Mouse (Mus musculus): ENCODE results near the gene Sbpl. TPM values are rescaled to one million over a fixed set of nuclear protein-coding genes. Genes with fewer than 3 reads are reported as not detected.
"Not testable (repeated sequence)": the region's sequence is repeated elsewhere in the genome, so short reads cannot be mapped to it uniquely, and the experiment has no call there.

Gene Sbpl
- polyA plus RNA-seq, 1 experiment from 2014 or later = not detected

- Histone ChIP-seq H3K4me3 (replicated peaks) (no peak within 1 kb of the TSS), H3K4me2 (replicated peaks) (no peak within 1 kb of the TSS), H3K27me3 (replicated peaks) (no peaks in the 10 kb centered on the region), H3K36me3 (no peaks in the 10 kb centered on the region), H3K27ac (no peak within 1 kb of the TSS), H3K9ac (no peak within 1 kb of the TSS), H3K9me3 (no peaks in the 10 kb centered on the region), H3K4me1 (replicated peaks) (peaks cover 5% of the 10 kb centered on the region)
- 67% methylated on average over 10 of the region's 10 CpGs for WGBS
- ATAC-seq = 0 out of 2 replicates have a peak, but pooled peaks have one; percentile 35
These were observed 25.3 kb upstream of the Sbpl start, which contains the start of gene Prss30 for GRCm38 (mm10) chr17:23980297-23980909. Prss30 (minus strand) TSS chr17:23980566.

GRCm38 (mm10) chr17:23979471-23979870 is 24.4 kb upstream of the Sbpl start:
- Histone ChIP-seq H3K27ac (no peak overlapping the region), H3K36me3 (no peaks in the 10 kb centered on the region), H3K9ac (no peak overlapping the region), H3K9me3 (no peaks in the 10 kb centered on the region), H3K4me2 (replicated peaks) (no peak overlapping the region), H3K4me3 (replicated peaks) (no peak overlapping the region), H3K4me1 (replicated peaks) (peaks cover 9% of the 10 kb centered on the region), H3K27me3 (replicated peaks) (no peaks in the 10 kb centered on the region)
- peak; percentile 26; the same call in 1 of the 2 replicates for ATAC-seq
- WGBS = 39% methylated on average over 3 of the region's 3 CpGs

GRCm38 (mm10) chr17:23976665-23977064 is 21.6 kb upstream of the Sbpl start:
- Histone ChIP-seq H3K9me3 (no peaks in the 10 kb centered on the region), H3K27ac (no peak overlapping the region)
- 67% methylated on average over 4 of the region's 4 CpGs for WGBS

GRCm38 (mm10) chr17:23971315-23971714 is 16.2 kb upstream of the Sbpl start:
- no peak overlapping the region for H3K4me3 ChIP-seq (replicated peaks)
- 88% methylated on average over 9 of the region's 9 CpGs for WGBS
- H3K9me3 ChIP-seq = no peaks in the 10 kb centered on the region
- no peak for ATAC-seq
- no peak overlapping the region for H3K27ac ChIP-seq
- H3K9ac ChIP-seq = no peak overlapping the region
- H3K36me3 ChIP-seq = no peaks in the 10 kb centered on the region
- no peaks in the 10 kb centered on the region for H3K27me3 ChIP-seq (replicated peaks)
- peaks cover 14% of the 10 kb centered on the region; the same call in 1 of the 2 replicates for H3K4me1 ChIP-seq (replicated peaks)
- no peak overlapping the region for H3K4me2 ChIP-seq (replicated peaks)

More at GRCm38 (mm10) chr17:23976665-23977064, 21.6 kb upstream of the Sbpl start:
- Histone ChIP-seq H3K4me2 (replicated peaks) (no peak overlapping the region), H3K36me3 (no peaks in the 10 kb centered on the region), H3K4me1 (replicated peaks) (peaks cover 5% of the 10 kb centered on the region; the same call in 1 of the 2 replicates), H3K9ac (no peak overlapping the region), H3K4me3 (replicated peaks) (no peak overlapping the region), H3K27me3 (replicated peaks) (no peaks in the 10 kb centered on the region)
- ATAC-seq = peak; percentile 77

- WGBS = 0% methylated on average over 1 of the region's 1 CpGs
- no peak overlapping the region for H3K4me3 ChIP-seq (replicated peaks)
- peaks cover 13% of the 10 kb centered on the region; the same call in 1 of the 2 replicates for H3K4me1 ChIP-seq (replicated peaks)
- no peak overlapping the region for H3K9ac ChIP-seq
- H3K27ac ChIP-seq = no peak overlapping the region
- no peaks in the 10 kb centered on the region for H3K36me3 ChIP-seq
- no peak overlapping the region for H3K4me2 ChIP-seq (replicated peaks)
- ATAC-seq = no peak
- H3K9me3 ChIP-seq = no peaks in the 10 kb centered on the region
- no peaks in the 10 kb centered on the region for H3K27me3 ChIP-seq (replicated peaks)
These were observed 14.2 kb upstream of the Sbpl start for GRCm38 (mm10) chr17:23969231-23969630.

GRCm38 (mm10) chr17:23968780-23969179 is 13.7 kb upstream of the Sbpl start:
- 57% methylated on average over 2 of the region's 2 CpGs for WGBS
- H3K9ac ChIP-seq = no peak overlapping the region
- H3K4me2 ChIP-seq (replicated peaks) = no peak overlapping the region
- no peaks in the 10 kb centered on the region for H3K27me3 ChIP-seq (replicated peaks)
- H3K36me3 ChIP-seq = no peaks in the 10 kb centered on the region
- ATAC-seq = 0 out of 2 replicates have a peak, but pooled peaks have one; percentile 9
- H3K27ac ChIP-seq = no peak overlapping the region
- no peak overlapping the region for H3K4me3 ChIP-seq (replicated peaks)
- no peaks in the 10 kb centered on the region for H3K9me3 ChIP-seq
- H3K4me1 ChIP-seq (replicated peaks) = peaks cover 13% of the 10 kb centered on the region; the same call in 1 of the 2 replicates

- Histone ChIP-seq H3K27me3 (replicated peaks) (no peaks in the 10 kb centered on the region), H3K9me3 (no peaks in the 10 kb centered on the region), H3K4me1 (replicated peaks) (peaks cover 13% of the 10 kb centered on the region; the same call in 1 of the 2 replicates), H3K27ac (peak overlapping the region; percentile 90), H3K4me3 (replicated peaks) (no peak overlapping the region), H3K36me3 (no peaks in the 10 kb centered on the region), H3K4me2 (replicated peaks) (peak overlapping the region; percentile 25), H3K9ac (no peak overlapping the region)
- ATAC-seq = peak; percentile 94
- WGBS = 73% methylated on average over 10 of the region's 10 CpGs
These were observed 11.8 kb upstream of the Sbpl start for GRCm38 (mm10) chr17:23966658-23967401.

GRCm38 (mm10) chr17:23965805-23966425 is 10.8 kb upstream of the Sbpl start:
- Histone ChIP-seq H3K27me3 (replicated peaks) (no peaks in the 10 kb centered on the region), H3K4me1 (replicated peaks) (peaks cover 13% of the 10 kb centered on the region; the same call in 1 of the 2 replicates), H3K4me2 (replicated peaks) (no peak overlapping the region), H3K4me3 (replicated peaks) (no peak overlapping the region), H3K27ac (no peak overlapping the region), H3K9me3 (no peaks in the 10 kb centered on the region), H3K9ac (no peak overlapping the region), H3K36me3 (no peaks in the 10 kb centered on the region)
- no peak for ATAC-seq
- 54% methylated on average over 6 of the region's 6 CpGs for WGBS

GRCm38 (mm10) chr17:23961573-23962122 is 6.6 kb upstream of the Sbpl start:
- 53% methylated on average over 4 of the region's 4 CpGs for WGBS
- H3K27ac ChIP-seq = peak overlapping the region; percentile 22
- no peak overlapping the region for H3K4me2 ChIP-seq (replicated peaks)
- peak; percentile 56 for ATAC-seq
- H3K4me3 ChIP-seq (replicated peaks) = no peak overlapping the region
- no peaks in the 10 kb centered on the region for H3K9me3 ChIP-seq
- H3K9ac ChIP-seq = no peak overlapping the region
- H3K4me1 ChIP-seq (replicated peaks) = peaks cover 14% of the 10 kb centered on the region
- H3K27me3 ChIP-seq (replicated peaks) = no peaks in the 10 kb centered on the region
- no peaks in the 10 kb centered on the region for H3K36me3 ChIP-seq

GRCm38 (mm10) chr17:23960084-23960738 is 5.1 kb upstream of the Sbpl start:
- no peaks in the 10 kb centered on the region for H3K9me3 ChIP-seq
- H3K27me3 ChIP-seq (replicated peaks) = no peaks in the 10 kb centered on the region
- H3K4me2 ChIP-seq (replicated peaks) = no peak overlapping the region
- no peak overlapping the region for H3K9ac ChIP-seq
- peaks cover 9% of the 10 kb centered on the region for H3K4me1 ChIP-seq (replicated peaks)
- H3K27ac ChIP-seq = peak overlapping the region; percentile 56; the same call in 1 of the 2 replicates
- H3K36me3 ChIP-seq = no peaks in the 10 kb centered on the region
- ATAC-seq = peak; percentile 86
- H3K4me3 ChIP-seq (replicated peaks) = no peak overlapping the region
- WGBS = 37% methylated on average over 3 of the region's 3 CpGs

- ATAC-seq; H3K9ac ChIP-seq; H3K27ac ChIP-seq; H3K9me3 ChIP-seq; H3K4me3 ChIP-seq (replicated peaks); H3K27me3 ChIP-seq (replicated peaks); H3K36me3 ChIP-seq; H3K4me1 ChIP-seq (replicated peaks); H3K4me2 ChIP-seq (replicated peaks): not testable (repeated sequence)
- 70% methylated on average over 4 of the region's 4 CpGs for WGBS
These were observed 4.2 kb downstream of the Sbpl start for GRCm38 (mm10) chr17:23950828-23951227.
